Mouse (Mus musculus) midbrain, postnatal 0 days (tissue): ENCODE measurements at regions not wholly inside any gene's neighbourhood (a gene's known extent, or its start where the extent isn't known, plus 50 kb on each side); places are given as distances from the start of the nearest gene placed in this dataset.
"Not testable (repeated sequence)": the region's sequence is repeated elsewhere in the genome, so short reads cannot be mapped to it uniquely, and the experiment has no call there.

ENCODE experiments used
- ATAC-seq: fragments of 200-750 bp; cut with Nextera tagmentation; 2 replicates; pipeline ENCODE4 v1.8.0; 2017; ENCODE audit warnings: moderate number of reproducible peaks, mild to moderate bottlenecking, moderate TSS enrichment, moderate library complexity; ENCODE audit not compliant: low FRiP score
- DNase-seq: peaks from one replicate; pipeline ENCODE4 v3.0.0-alpha.2; 2015; ENCODE audit warnings: low spot score
- H3K27ac ChIP-seq: fragments of 300-500 bp; sonication (generic); 2 replicates; pipeline ENCODE4 v1.5.1; 2014; ENCODE audit warnings: low read depth, mild to moderate bottlenecking, low read length, mixed read lengths
- H3K27me3 ChIP-seq: fragments of 300-500 bp; sonication (generic); 2 replicates; pipeline ENCODE4 v1.6.1; 2014; ENCODE audit warnings: low read length, control low read depth, mixed read lengths; ENCODE audit not compliant: insufficient read depth
- H3K36me3 ChIP-seq: fragments of 300-500 bp; sonication (generic); 2 replicates; pipeline ENCODE4 v1.6.1; 2014; ENCODE audit warnings: low read length, control low read depth, mixed read lengths; ENCODE audit not compliant: insufficient read depth
- H3K4me1 ChIP-seq: fragments of 300-500 bp; sonication (generic); 2 replicates; pipeline ENCODE4 v1.6.1; 2014; ENCODE audit warnings: mild to moderate bottlenecking, control low read depth, antibody characterized with exemption, low read length, mixed read lengths; ENCODE audit not compliant: insufficient read depth
- H3K4me2 ChIP-seq: fragments of 300-500 bp; sonication (generic); 2 replicates; pipeline ENCODE4 v1.6.1; 2014; ENCODE audit warnings: low read depth, mild to moderate bottlenecking, low read length, mixed read lengths; ENCODE audit not compliant: poor library complexity, severe bottlenecking
- H3K4me3 ChIP-seq: fragments of 300-500 bp; sonication (generic); 2 replicates; pipeline ENCODE4 v1.5.1; 2014; ENCODE audit warnings: low read depth, mild to moderate bottlenecking, low read length, moderate library complexity
- H3K9ac ChIP-seq: fragments of 300-500 bp; sonication (generic); replicated peaks from 2 replicates; pipeline ENCODE4 v1.6.1; 2014; ENCODE audit warnings: mild to moderate bottlenecking, low read length, moderate library complexity, mixed read lengths; ENCODE audit not compliant: poor library complexity, severe bottlenecking
- H3K9me3 ChIP-seq: fragments of 300-500 bp; sonication (generic); 2 replicates; pipeline ENCODE4 v1.6.1; 2016; ENCODE audit warnings: low read length, control low read depth
- CTCF ChIP-seq: IDR thresholded peaks from 2 replicates; pipeline ENCODE4 v1.5.1; 2016; ENCODE audit warnings: antibody characterized with exemption, mild to moderate bottlenecking
- WGBS: fragments of 180-500 bp; shearing (Covaris S2); extraction: QIAGEN DNeasy Blood & Tissue Kit; methylation state at CpG from one replicate; pipeline ENCODE4 v1.1.7; 2014; 5-methylcytosine and 5-hydroxymethylcytosine counted together

- H3K9me3 ChIP-seq: no peaks in the 10 kb centered on the region
- no peak overlapping the region for H3K4me3 ChIP-seq
- H3K27ac ChIP-seq: no peak overlapping the region
- no peaks in the 10 kb centered on the region for H3K36me3 ChIP-seq
- DNase-seq: no peak
- no peak for TF ChIP-seq CTCF
- WGBS: 61% methylated on average over 1 of the region's 1 CpGs
- H3K9ac ChIP-seq: no peak overlapping the region
- no peak overlapping the region for H3K4me2 ChIP-seq
- no peaks in the 10 kb centered on the region for H3K27me3 ChIP-seq
- ATAC-seq: no peak
- no peaks in the 10 kb centered on the region for H3K4me1 ChIP-seq
Observed at GRCm38 (mm10) chr14:89922316-89922715, 1451.1 kb upstream of the Pcdh20 start.

GRCm38 (mm10) chr14:89920586-89920985 lies 1449.4 kb upstream of the Pcdh20 start:
- not testable (repeated sequence) for H3K36me3 ChIP-seq, H3K9ac ChIP-seq, ATAC-seq, H3K27ac ChIP-seq, H3K9me3 ChIP-seq, H3K4me2 ChIP-seq, DNase-seq, H3K4me1 ChIP-seq, H3K27me3 ChIP-seq, H3K4me3 ChIP-seq
- peak; percentile 8; the same call in 1 of the 2 replicates for TF ChIP-seq CTCF
- 0% methylated on average over 1 of the region's 1 CpGs for WGBS

GRCm38 (mm10) chr14:89898701-89899227 lies 1427.6 kb upstream of the Pcdh20 start:
- not testable (repeated sequence) for H3K36me3 ChIP-seq, DNase-seq, H3K4me2 ChIP-seq, H3K4me3 ChIP-seq, ATAC-seq, H3K4me1 ChIP-seq, H3K9me3 ChIP-seq, H3K27ac ChIP-seq, H3K27me3 ChIP-seq, H3K9ac ChIP-seq
- 89% methylated on average over 15 of the region's 34 CpGs for WGBS

GRCm38 (mm10) chr14:89898135-89898534 lies 1426.9 kb upstream of the Pcdh20 start:
- 93% methylated on average over 18 of the region's 22 CpGs for WGBS
- not testable (repeated sequence) for H3K4me3 ChIP-seq, H3K27ac ChIP-seq, ATAC-seq, H3K9me3 ChIP-seq, H3K36me3 ChIP-seq, H3K9ac ChIP-seq, H3K27me3 ChIP-seq, H3K4me1 ChIP-seq, H3K4me2 ChIP-seq, DNase-seq

- not testable (repeated sequence) for ATAC-seq
- WGBS: 85% methylated on average over 16 of the region's 16 CpGs
Observed at GRCm38 (mm10) chr14:89896891-89897290, 1425.7 kb upstream of the Pcdh20 start.

More at GRCm38 (mm10) chr14:89896891-89897290, 1425.7 kb upstream of the Pcdh20 start:
- H3K4me3 ChIP-seq, H3K9me3 ChIP-seq, H3K27me3 ChIP-seq, H3K9ac ChIP-seq, H3K4me2 ChIP-seq, H3K36me3 ChIP-seq, H3K4me1 ChIP-seq, H3K27ac ChIP-seq: not testable (repeated sequence)
- peak; percentile 58 for DNase-seq
